Mouse (Mus musculus) urinary bladder, adult 2 months (tissue): ENCODE data around the gene Cavin4. TPM values are rescaled to one million over a fixed set of nuclear protein-coding genes. Genes with fewer than 3 reads are reported as not detected.

ENCODE experiments used
- DNase-seq: peaks from one replicate; pipeline ENCODE4 v3.0.0; 2022; ENCODE audit warnings: low spot score
- polyA plus RNA-seq: library from polyadenylated mRNA; depleted of rRNA; stranded (reverse); fragments of >200 nt; gene quantifications from 2 replicates; pipeline ENCODE4 v1.2.3, GENCODE M21; 2012; rRNA removed

Cavin4 gene
- 0.29 and 0.32 TPM in 2 replicates for polyA plus RNA-seq

- no peak for DNase-seq
These were observed at the start of gene Cavin4 for GRCm38 (mm10) chr4:48663271-48663670. Gene Cavin4 (plus strand): TSS chr4:48663514.

- DNase-seq: no peak
These were observed 47.8 kb upstream of the Cavin4 start for GRCm38 (mm10) chr4:48615483-48615882.

- no peak for DNase-seq
These were observed 46.1 kb upstream of the Cavin4 start for GRCm38 (mm10) chr4:48617201-48617600.

- DNase-seq: no peak
These were observed 43.2 kb upstream of the Cavin4 start for GRCm38 (mm10) chr4:48620121-48620520.

- DNase-seq: no peak
These were observed 41.1 kb upstream of the Cavin4 start for GRCm38 (mm10) chr4:48622246-48622645.

- DNase-seq: no peak
These were observed 40.4 kb upstream of the Cavin4 start for GRCm38 (mm10) chr4:48622946-48623345.

GRCm38 (mm10) chr4:48624961-48625360 lies 38.4 kb upstream of the Cavin4 start:
- DNase-seq: no peak

GRCm38 (mm10) chr4:48625836-48626235 lies 37.5 kb upstream of the Cavin4 start:
- no peak for DNase-seq

GRCm38 (mm10) chr4:48629445-48629844 lies 33.9 kb upstream of the Cavin4 start:
- no peak for DNase-seq

GRCm38 (mm10) chr4:48633529-48633928 lies 29.8 kb upstream of the Cavin4 start:
- no peak for DNase-seq

GRCm38 (mm10) chr4:48634058-48634457 lies 29.3 kb upstream of the Cavin4 start:
- no peak for DNase-seq

- no peak for DNase-seq
These were observed 26.5 kb upstream of the Cavin4 start for GRCm38 (mm10) chr4:48636831-48637230.

GRCm38 (mm10) chr4:48638132-48638531 lies 25.2 kb upstream of the Cavin4 start:
- DNase-seq: no peak

- no peak for DNase-seq
These were observed 23.8 kb upstream of the Cavin4 start for GRCm38 (mm10) chr4:48639503-48639902.

- DNase-seq: no peak
These were observed 19.5 kb upstream of the Cavin4 start for GRCm38 (mm10) chr4:48643801-48644200.

GRCm38 (mm10) chr4:48646143-48646542 lies 17.2 kb upstream of the Cavin4 start:
- no peak for DNase-seq

GRCm38 (mm10) chr4:48650617-48651360 lies 12.5 kb upstream of the Cavin4 start:
- no peak for DNase-seq

GRCm38 (mm10) chr4:48654118-48654517 lies 9.2 kb upstream of the Cavin4 start:
- DNase-seq: no peak

- no peak for DNase-seq
These were observed 6.8 kb upstream of the Cavin4 start for GRCm38 (mm10) chr4:48656530-48656929.

- no peak for DNase-seq
These were observed 3.2 kb upstream of the Cavin4 start for GRCm38 (mm10) chr4:48660144-48660543.

- DNase-seq: no peak
These were observed 2.4 kb upstream of the Cavin4 start for GRCm38 (mm10) chr4:48660619-48661575.

GRCm38 (mm10) chr4:48664021-48664420 lies 707 bp downstream of the Cavin4 start:
- DNase-seq: no peak

GRCm38 (mm10) chr4:48667279-48667678 lies 4.0 kb downstream of the Cavin4 start:
- DNase-seq: no peak
